Mouse (Mus musculus) bone marrow, adult 2 months (tissue): Measurements from ENCODE around the gene Zwilch.
"Not testable (repeated sequence)": the region's sequence is repeated elsewhere in the genome, so short reads cannot be mapped to it uniquely, and the experiment has no call there.

Experiments used
- CTCF ChIP-seq: fragments of 200-500 bp; IDR thresholded peaks from 2 replicates; pipeline ENCODE4 v1.5.1; 2011; ENCODE audit warnings: low read length, control low read depth; ENCODE audit not compliant: control insufficient read depth, insufficient read depth
- POLR2A ChIP-seq: fragments of 200-500 bp; IDR thresholded peaks from 2 replicates; pipeline ENCODE4 v1.6.1; 2011; ENCODE audit warnings: low read depth, mild to moderate bottlenecking, control low read depth, low read length, borderline replicate concordance; ENCODE audit not compliant: control insufficient read depth

GRCm38 (mm10) chr9:64124846-64125245 is 48.1 kb downstream of the Zwilch start:
- TF ChIP-seq CTCF, POLR2A: not testable (repeated sequence)
